Mouse (Mus musculus) cerebellum, postnatal 36 days (tissue): ENCODE data around the gene Hspbp1.

Experiments used
- DNase-seq, 2 experiments: peaks; one replicate each; pipeline ENCODE4 v3.0.0; 2021 to 2022; ENCODE audit warnings: mixed read lengths in 2 of 2

The Hspbp1 gene

DNA sequence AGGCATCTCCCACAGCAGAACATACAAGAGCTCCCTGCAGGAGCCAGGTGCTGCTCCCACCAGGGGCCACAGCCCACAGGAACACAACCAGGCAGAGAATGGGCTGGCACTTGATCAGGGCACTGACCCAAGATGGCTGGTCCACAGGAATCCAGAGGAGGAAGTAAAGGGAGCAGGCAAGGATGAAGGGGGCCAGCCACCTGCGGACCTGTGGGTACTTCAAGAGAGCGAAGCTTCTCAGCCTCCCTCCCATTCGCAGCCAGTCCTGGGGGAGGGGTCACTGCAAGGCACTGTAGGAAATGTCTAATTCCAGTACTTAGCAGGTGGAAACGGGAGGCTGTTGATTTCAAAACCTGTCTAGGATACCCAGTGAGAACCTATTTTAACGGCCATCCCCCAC, 55.3 kb downstream of the Hspbp1 start:
- DNase-seq = peak; percentile 40 to 44

DNA sequence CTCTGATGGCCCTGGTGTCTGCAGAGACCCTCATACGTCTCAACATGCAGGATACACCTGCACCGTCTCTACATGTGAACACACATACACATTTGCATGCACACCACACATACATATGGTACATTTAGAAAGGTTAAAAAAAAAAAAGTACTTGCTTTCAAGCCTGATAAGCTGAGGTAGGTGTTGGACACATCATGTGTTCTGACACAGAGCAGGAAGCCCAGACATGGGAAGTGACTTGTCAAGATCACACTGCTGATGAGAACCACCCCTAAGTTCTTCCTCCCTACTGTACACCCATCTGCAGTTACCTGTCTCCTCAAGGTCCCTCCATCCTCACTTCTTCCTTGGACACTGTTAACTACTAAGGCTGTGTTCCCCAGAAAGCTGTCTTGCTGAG, 58.9 kb downstream of the Hspbp1 start:
- no peak for DNase-seq

- peak in 1 of 2 experiments; percentile 24 for DNase-seq
Observed at GRCm38 (mm10) chr7:4624343-4624742, 60.5 kb downstream of the Hspbp1 start.

- peak; percentile 63 to 64 for DNase-seq
Observed at GRCm38 (mm10) chr7:4623544-4624189, 61.2 kb downstream of the Hspbp1 start.

DNA sequence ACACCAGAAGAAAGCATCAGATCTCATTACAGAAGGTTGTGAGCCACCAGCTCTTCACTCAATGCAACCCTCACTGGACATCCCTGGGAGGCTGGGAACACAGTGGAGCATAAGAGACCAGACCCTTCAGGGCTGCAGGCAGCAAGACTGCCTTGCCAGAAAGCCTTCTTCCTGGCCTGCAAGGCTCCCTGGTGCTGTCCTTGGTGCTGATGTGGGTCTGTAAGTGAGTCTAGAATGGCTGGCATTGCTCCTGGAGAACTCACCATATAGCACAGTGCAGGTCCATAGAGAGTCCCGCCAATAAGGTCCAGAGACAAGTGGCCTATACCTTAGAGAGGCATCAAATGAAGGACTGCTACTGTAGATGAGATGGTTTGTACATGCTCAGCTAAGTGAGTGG, 64.9 kb downstream of the Hspbp1 start:
- no peak for DNase-seq

DNA sequence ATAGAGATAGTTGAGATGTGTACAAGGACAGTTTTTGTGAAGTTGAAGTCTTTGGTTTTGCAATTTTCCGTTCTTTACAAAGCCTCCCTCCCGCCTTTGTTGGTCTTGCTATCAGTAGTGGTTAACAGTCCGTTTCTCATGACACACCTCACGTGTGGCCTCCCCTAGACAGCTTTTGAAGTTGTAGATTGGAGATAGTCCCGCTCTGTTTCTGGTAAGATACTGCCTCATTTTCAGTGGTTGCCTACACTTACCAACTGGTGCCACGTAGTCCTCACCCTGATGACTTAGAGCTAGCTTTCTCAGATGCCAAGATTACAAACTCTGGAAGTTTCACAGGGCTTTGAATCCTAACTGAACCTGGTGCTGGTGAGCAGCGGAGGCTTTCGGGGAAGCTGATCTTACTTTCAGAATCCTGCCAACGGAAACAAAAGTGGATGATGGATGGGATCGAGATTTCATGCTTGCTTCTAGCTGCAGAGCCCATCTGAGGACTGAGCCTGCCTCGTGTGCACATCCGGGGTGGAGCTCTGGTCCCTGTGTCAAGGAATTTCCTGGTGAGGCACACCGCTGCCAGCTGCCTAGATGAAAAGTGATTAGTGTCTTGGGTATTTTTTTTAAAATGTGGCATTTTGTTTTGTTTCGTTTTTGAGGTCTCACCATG, 71.0 kb downstream of the Hspbp1 start:
- no peak for DNase-seq

GRCm38 (mm10) chr7:4612956-4613355, 71.9 kb downstream of the Hspbp1 start:
- DNase-seq = peak in 1 of 2 experiments; percentile 35

DNA sequence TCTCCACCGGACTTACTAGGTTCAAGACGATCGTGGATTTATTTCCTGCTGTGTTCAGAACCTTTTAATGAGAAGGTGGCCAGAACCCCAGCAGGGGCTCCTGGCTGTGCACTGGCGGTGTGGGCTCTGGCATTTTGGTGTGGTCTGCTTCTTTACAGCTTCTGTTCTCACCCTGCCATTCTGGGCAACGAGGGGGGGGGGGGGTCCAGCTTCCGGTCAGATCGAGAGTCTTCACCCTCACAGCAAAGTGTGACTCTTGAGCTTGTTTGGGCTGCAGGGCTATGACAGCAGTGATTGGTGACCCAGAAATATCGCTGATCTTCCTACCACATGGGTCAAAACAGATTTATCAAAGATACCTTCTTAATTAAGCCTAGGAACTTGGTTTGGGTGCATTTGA, 72.5 kb downstream of the Hspbp1 start:
- no peak for DNase-seq

- DNase-seq = peak; percentile 77 to 79
Observed at GRCm38 (mm10) chr7:4611921-4612341, 72.9 kb downstream of the Hspbp1 start.

DNA sequence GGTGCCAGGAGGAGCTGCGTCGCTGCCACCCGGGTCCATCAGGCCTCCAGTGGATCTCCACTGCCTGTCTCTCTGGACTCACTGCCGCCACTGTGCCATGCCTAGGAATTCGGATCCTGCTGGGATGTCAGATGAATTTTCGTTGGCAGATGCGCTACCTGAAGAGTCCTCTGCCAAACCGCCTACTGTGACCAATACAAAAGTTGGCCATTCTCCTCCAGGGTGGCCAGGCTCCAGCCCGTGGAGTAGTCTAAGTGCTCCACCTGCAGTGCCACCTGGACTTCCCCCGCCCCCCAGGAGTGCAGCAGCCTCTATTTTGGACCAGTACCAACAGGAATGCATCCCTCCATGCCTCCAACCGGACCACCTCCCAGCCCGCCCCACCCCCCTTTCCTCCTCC, 73.4 kb downstream of the Hspbp1 start:
- DNase-seq = peak; percentile 88 to 89
